Mouse (Mus musculus): ENCODE measurements at regions not wholly inside any gene's neighbourhood (a gene's known extent, or its start where the extent isn't known, plus 50 kb on each side); places are given as distances from the start of the nearest gene placed in this dataset.

DNA sequence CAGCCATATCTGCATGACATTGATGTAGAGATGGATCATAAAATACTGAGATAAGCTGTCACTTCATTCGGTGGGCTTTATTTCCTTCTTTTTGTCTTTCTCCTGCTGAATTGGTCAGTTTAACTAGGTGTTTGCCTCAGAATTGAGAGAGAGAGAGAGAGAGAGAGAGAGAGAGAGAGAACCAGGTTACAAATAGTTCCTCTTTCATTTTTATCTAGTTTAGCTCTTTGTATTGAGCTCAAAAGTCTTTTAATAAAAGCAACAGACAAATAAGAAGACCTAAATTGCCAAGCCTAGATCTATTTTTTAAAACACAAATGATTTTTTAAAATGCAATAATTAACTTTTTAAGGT lies 253.4 kb upstream of the Zeb2 start:
- Histone ChIP-seq H3K4me2 (no peak overlapping the region), H3K4me3 (ENCODE audit: low read depth, low read length) (no peak overlapping the region), H3K9me3 (ENCODE audit: control insufficient read depth, low read length) (no peaks in the 10 kb centered on the region), H3K36me3 (ENCODE audit: control insufficient read depth, insufficient read depth, low read length) (no peaks in the 10 kb centered on the region), H3K27ac (ENCODE audit: low read depth, low read length) (no peak overlapping the region), H3K9ac (ENCODE audit: low read length) (no peak overlapping the region), H3K4me1 (ENCODE audit: control insufficient read depth, insufficient read depth, low read length) (no peaks in the 10 kb centered on the region), H3K27me3 (ENCODE audit: control insufficient read depth, insufficient read depth, low read length) (no peaks in the 10 kb centered on the region)
- 89% methylated on average over 1 of the region's 1 CpGs for WGBS
- no peak for DNase-seq (ENCODE audit: low spot score, missing footprints)
- ATAC-seq (ENCODE audit: low FRiP score) = no peak

- Histone ChIP-seq H3K36me3 (ENCODE audit: control insufficient read depth, insufficient read depth, low read length) (no peaks in the 10 kb centered on the region), H3K4me1 (ENCODE audit: control insufficient read depth, insufficient read depth, low read length) (no peaks in the 10 kb centered on the region), H3K4me2 (no peak overlapping the region), H3K27me3 (ENCODE audit: control insufficient read depth, insufficient read depth, low read length) (no peaks in the 10 kb centered on the region), H3K4me3 (ENCODE audit: low read depth, low read length) (no peak overlapping the region), H3K9me3 (ENCODE audit: control insufficient read depth, low read length) (no peaks in the 10 kb centered on the region), H3K9ac (ENCODE audit: low read length) (no peak overlapping the region), H3K27ac (ENCODE audit: low read depth, low read length) (no peak overlapping the region)
- DNase-seq (ENCODE audit: low spot score, missing footprints) (no peak), ATAC-seq (ENCODE audit: low FRiP score) (no peak)
- 92% methylated on average over 5 of the region's 5 CpGs for WGBS
Measured at GRCm38 (mm10) chr2:45369914-45370614, 252.9 kb upstream of the Zeb2 start.

GRCm38 (mm10) chr2:45369432-45369831 lies 252.2 kb upstream of the Zeb2 start:
- DNase-seq (ENCODE audit: low spot score, missing footprints) (no peak), ATAC-seq (ENCODE audit: low FRiP score) (no peak)
- no peak overlapping the region for H3K27ac ChIP-seq (ENCODE audit: low read depth, low read length)
- no peaks in the 10 kb centered on the region for H3K27me3 ChIP-seq (ENCODE audit: control insufficient read depth, insufficient read depth, low read length)
- WGBS = 87% methylated on average over 4 of the region's 4 CpGs
- H3K4me1 ChIP-seq (ENCODE audit: control insufficient read depth, insufficient read depth, low read length) = no peaks in the 10 kb centered on the region
- H3K36me3 ChIP-seq (ENCODE audit: control insufficient read depth, insufficient read depth, low read length) = no peaks in the 10 kb centered on the region
- H3K9me3 ChIP-seq (ENCODE audit: control insufficient read depth, low read length) = no peaks in the 10 kb centered on the region
- no peak overlapping the region for H3K4me3 ChIP-seq (ENCODE audit: low read depth, low read length)
- H3K9ac ChIP-seq (ENCODE audit: low read length) = no peak overlapping the region
- H3K4me2 ChIP-seq = no peak overlapping the region

- Histone ChIP-seq H3K9ac (ENCODE audit: low read length) (no peak overlapping the region), H3K4me3 (ENCODE audit: low read depth, low read length) (no peak overlapping the region), H3K27me3 (ENCODE audit: control insufficient read depth, insufficient read depth, low read length) (no peaks in the 10 kb centered on the region), H3K36me3 (ENCODE audit: control insufficient read depth, insufficient read depth, low read length) (no peaks in the 10 kb centered on the region), H3K9me3 (ENCODE audit: control insufficient read depth, low read length) (no peaks in the 10 kb centered on the region), H3K4me1 (ENCODE audit: control insufficient read depth, insufficient read depth, low read length) (no peaks in the 10 kb centered on the region), H3K27ac (ENCODE audit: low read depth, low read length) (no peak overlapping the region), H3K4me2 (no peak overlapping the region)
- 92% methylated on average over 10 of the region's 10 CpGs for WGBS
- no peak for ATAC-seq (ENCODE audit: low FRiP score)
- DNase-seq (ENCODE audit: low spot score, missing footprints) = no peak
Measured at GRCm38 (mm10) chr2:45367436-45368193, 250.4 kb upstream of the Zeb2 start.

- no peak for DNase-seq (ENCODE audit: low spot score, missing footprints)
- H3K36me3 ChIP-seq (ENCODE audit: control insufficient read depth, insufficient read depth, low read length) = no peaks in the 10 kb centered on the region
- no peak overlapping the region for H3K9ac ChIP-seq (ENCODE audit: low read length)
- H3K9me3 ChIP-seq (ENCODE audit: control insufficient read depth, low read length) = no peaks in the 10 kb centered on the region
- H3K27ac ChIP-seq (ENCODE audit: low read depth, low read length) = no peak overlapping the region
- 84% methylated on average over 7 of the region's 7 CpGs for WGBS
- H3K27me3 ChIP-seq (ENCODE audit: control insufficient read depth, insufficient read depth, low read length) = no peaks in the 10 kb centered on the region
- no peaks in the 10 kb centered on the region for H3K4me1 ChIP-seq (ENCODE audit: control insufficient read depth, insufficient read depth, low read length)
- H3K4me2 ChIP-seq = no peak overlapping the region
- H3K4me3 ChIP-seq (ENCODE audit: low read depth, low read length) = no peak overlapping the region
- no peak for ATAC-seq (ENCODE audit: low FRiP score)
Measured at GRCm38 (mm10) chr2:45357266-45357665, 240.1 kb upstream of the Zeb2 start.

GRCm38 (mm10) chr2:45356558-45357170 lies 239.5 kb upstream of the Zeb2 start:
- no peak overlapping the region for H3K9ac ChIP-seq (ENCODE audit: low read length)
- WGBS = 83% methylated on average over 8 of the region's 8 CpGs
- ATAC-seq (ENCODE audit: low FRiP score) (no peak), DNase-seq (ENCODE audit: low spot score, missing footprints) (no peak)
- H3K27me3 ChIP-seq (ENCODE audit: control insufficient read depth, insufficient read depth, low read length) = no peaks in the 10 kb centered on the region
- H3K4me3 ChIP-seq (ENCODE audit: low read depth, low read length) = no peak overlapping the region
- H3K9me3 ChIP-seq (ENCODE audit: control insufficient read depth, low read length) = no peaks in the 10 kb centered on the region
- no peak overlapping the region for H3K4me2 ChIP-seq
- H3K27ac ChIP-seq (ENCODE audit: low read depth, low read length) = no peak overlapping the region
- H3K36me3 ChIP-seq (ENCODE audit: control insufficient read depth, insufficient read depth, low read length) = no peaks in the 10 kb centered on the region
- no peaks in the 10 kb centered on the region for H3K4me1 ChIP-seq (ENCODE audit: control insufficient read depth, insufficient read depth, low read length)

- Histone ChIP-seq H3K9me3 (ENCODE audit: control insufficient read depth, low read length) (no peaks in the 10 kb centered on the region), H3K4me3 (ENCODE audit: low read depth, low read length) (no peak overlapping the region), H3K9ac (ENCODE audit: low read length) (no peak overlapping the region), H3K4me1 (ENCODE audit: control insufficient read depth, insufficient read depth, low read length) (no peaks in the 10 kb centered on the region), H3K36me3 (ENCODE audit: control insufficient read depth, insufficient read depth, low read length) (no peaks in the 10 kb centered on the region), H3K27ac (ENCODE audit: low read depth, low read length) (no peak overlapping the region), H3K4me2 (no peak overlapping the region), H3K27me3 (ENCODE audit: control insufficient read depth, insufficient read depth, low read length) (no peaks in the 10 kb centered on the region)
- DNase-seq (ENCODE audit: low spot score, missing footprints) (no peak), ATAC-seq (ENCODE audit: low FRiP score) (no peak)
- WGBS = 85% methylated on average over 12 of the region's 12 CpGs
Measured at GRCm38 (mm10) chr2:45356021-45356420, 238.8 kb upstream of the Zeb2 start.

DNA sequence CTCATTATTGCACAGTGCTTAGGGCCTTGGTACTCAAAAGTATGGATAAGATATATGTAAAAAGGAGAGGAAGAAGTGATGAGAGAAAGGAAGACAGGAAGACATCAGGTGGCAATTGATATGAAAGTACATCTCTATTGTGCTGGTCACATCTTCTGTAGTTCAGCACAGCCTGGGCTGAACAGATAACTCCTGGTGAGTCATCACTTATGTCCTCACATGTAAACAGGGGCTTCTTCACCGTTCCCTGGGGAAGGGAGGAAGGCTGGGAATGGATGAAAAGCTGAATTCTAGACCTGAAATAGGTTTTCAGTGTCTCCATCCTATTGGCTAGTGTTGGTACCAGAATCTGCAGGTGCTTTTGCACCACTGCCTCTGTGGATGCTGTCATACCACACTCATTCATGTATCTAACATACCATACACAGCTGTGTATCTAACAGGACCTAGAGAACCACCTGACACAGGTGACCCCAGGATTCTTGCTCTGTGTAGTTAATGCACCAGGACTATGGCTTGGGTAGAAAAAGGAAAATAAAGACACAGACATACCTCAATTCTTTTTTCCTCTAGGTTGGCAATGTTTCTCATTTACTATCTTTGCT lies 234.4 kb upstream of the Zeb2 start:
- Histone ChIP-seq H3K27me3 (ENCODE audit: control insufficient read depth, insufficient read depth, low read length) (no peaks in the 10 kb centered on the region), H3K4me3 (ENCODE audit: low read depth, low read length) (no peak overlapping the region), H3K9ac (ENCODE audit: low read length) (no peak overlapping the region), H3K36me3 (ENCODE audit: control insufficient read depth, insufficient read depth, low read length) (no peaks in the 10 kb centered on the region), H3K9me3 (ENCODE audit: control insufficient read depth, low read length) (no peaks in the 10 kb centered on the region), H3K27ac (ENCODE audit: low read depth, low read length) (no peak overlapping the region), H3K4me1 (ENCODE audit: control insufficient read depth, insufficient read depth, low read length) (no peaks in the 10 kb centered on the region), H3K4me2 (no peak overlapping the region)
- WGBS = 88% methylated on average over 1 of the region's 1 CpGs
- DNase-seq (ENCODE audit: low spot score, missing footprints) (no peak), ATAC-seq (ENCODE audit: low FRiP score) (no peak)

DNA sequence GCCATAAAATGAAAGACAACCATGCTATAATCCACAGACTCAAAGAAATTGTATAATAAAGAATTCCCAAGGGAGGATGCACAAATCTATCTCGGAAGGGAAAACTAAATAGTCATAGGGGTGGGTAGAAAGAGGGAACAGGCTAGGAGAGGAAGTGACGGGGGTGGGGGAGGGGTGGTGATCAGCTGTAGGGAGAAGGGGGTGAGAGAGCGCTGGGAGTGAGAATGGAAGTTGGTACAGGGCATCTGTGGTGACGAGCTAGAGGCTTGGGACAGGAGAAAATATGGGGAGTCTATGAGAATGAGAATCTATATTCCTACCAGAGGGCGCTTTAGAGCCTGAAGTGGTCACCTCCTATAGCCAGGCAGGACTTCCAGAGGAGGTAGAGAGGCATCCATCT lies 229.2 kb upstream of the Zeb2 start:
- no peak overlapping the region for H3K27ac ChIP-seq (ENCODE audit: low read depth, low read length)
- WGBS = 82% methylated on average over 5 of the region's 5 CpGs
- no peaks in the 10 kb centered on the region for H3K27me3 ChIP-seq (ENCODE audit: control insufficient read depth, insufficient read depth, low read length)
- H3K4me3 ChIP-seq (ENCODE audit: low read depth, low read length) = no peak overlapping the region
- no peaks in the 10 kb centered on the region for H3K4me1 ChIP-seq (ENCODE audit: control insufficient read depth, insufficient read depth, low read length)
- no peaks in the 10 kb centered on the region for H3K36me3 ChIP-seq (ENCODE audit: control insufficient read depth, insufficient read depth, low read length)
- no peaks in the 10 kb centered on the region for H3K9me3 ChIP-seq (ENCODE audit: control insufficient read depth, low read length)
- no peak overlapping the region for H3K9ac ChIP-seq (ENCODE audit: low read length)
- DNase-seq (ENCODE audit: low spot score, missing footprints) = no peak
- no peak overlapping the region for H3K4me2 ChIP-seq
- ATAC-seq (ENCODE audit: low FRiP score) = no peak
